Mouse (Mus musculus): ENCODE measurements around the gene Mpst.

DNA sequence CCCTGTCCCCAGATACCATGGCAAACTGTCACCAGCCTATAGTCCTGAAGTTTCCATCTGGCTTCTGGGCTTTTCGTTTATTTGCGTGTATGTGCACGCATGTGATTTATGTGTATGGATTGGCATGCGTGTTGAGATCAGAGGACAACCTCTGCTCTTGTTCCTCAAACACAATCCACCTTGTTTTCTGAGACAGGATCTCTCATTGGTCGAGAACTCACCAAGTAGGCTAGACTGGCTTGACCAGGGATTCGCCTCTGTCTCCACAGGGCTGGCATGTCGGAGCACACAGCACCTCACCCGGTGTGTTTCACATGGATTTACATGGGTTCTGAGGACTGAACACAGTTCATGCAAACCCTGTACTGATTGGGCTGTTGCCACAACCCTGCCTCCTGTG lies 7.9 kb downstream of the Mpst start:
- TF ChIP-seq CTCF (IDR thresholded peaks at IDR 0.05; ENCODE audit: low read depth, low read length) (no peak), POLR2A (IDR thresholded peaks at IDR 0.05; ENCODE audit: borderline replicate concordance, low read depth, low read length) (no peak)

All from bone marrow macrophage, adult 2 months (primary cell).